Mouse (Mus musculus): ENCODE measurements at regions not wholly inside any gene's neighbourhood (a gene's known extent, or its start where the extent isn't known, plus 50 kb on each side); places are given as distances from the start of the nearest gene placed in this dataset.

DNA sequence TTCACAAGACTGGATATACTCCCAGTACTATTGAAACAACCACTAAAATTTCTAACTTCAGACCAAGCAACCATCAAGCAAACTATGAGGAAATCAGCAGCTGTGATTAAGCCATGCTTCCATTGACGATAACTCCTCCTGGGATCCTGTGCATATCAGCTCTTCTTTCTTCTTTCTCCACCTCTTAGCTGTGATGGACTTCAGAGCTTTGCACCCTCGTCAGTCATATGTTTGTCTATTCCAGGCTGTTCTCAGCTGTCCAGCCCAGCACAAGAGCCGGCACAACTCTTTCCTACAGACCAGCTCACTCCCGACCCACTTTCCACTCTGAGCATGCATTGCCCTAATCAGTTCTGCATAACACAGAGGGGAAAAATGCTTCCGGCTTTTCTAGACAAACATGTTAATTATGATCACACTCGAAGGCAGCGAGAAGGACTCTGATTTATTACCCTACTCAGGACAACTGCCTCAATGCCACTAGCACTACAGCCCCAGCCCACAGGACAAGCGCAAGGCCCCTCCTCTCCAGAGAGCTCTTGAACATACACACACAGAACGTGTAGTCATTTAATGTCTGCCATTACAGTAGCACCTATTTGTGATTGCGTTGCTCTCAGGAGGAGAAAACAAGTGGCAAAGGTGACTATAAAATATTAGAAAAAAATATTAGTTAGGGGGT lies 190.4 kb upstream of the Pou3f3 start:
- Histone ChIP-seq H3K27ac (ENCODE audit: insufficient read depth, low read length) (no peak overlapping the region), H3K4me3 (ENCODE audit: insufficient read depth, low read length) (no peak overlapping the region), H3K4me1 (ENCODE audit: control insufficient read depth, insufficient read depth, low read length) (no peaks in the 10 kb centered on the region)
- TF ChIP-seq CTCF (IDR thresholded peaks at IDR 0.05; ENCODE audit: borderline replicate concordance, insufficient read depth, low read length) (no peak), POLR2A (IDR thresholded peaks at IDR 0.05; ENCODE audit: low read depth, low read length) (no peak)

DNA sequence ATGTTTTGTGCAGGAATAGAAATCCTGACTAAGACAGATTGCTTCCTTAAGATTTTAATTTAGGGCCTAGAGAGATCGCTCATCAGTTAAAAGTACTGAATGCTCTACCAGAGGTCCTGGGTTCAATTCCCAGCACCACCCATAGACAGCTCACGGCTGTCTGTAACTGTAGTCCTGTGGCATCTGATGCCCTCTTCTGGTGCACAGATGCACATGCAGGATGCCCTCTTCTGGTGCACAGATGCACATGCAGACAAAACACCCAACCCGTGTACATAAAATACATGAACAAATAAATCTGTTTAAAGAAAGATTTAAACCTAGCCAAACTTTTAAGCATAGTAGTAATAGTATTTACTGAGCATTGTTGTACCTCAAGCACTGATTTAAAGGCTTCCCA lies 181.2 kb upstream of the Pou3f3 start:
- no peak overlapping the region for H3K4me3 ChIP-seq (ENCODE audit: insufficient read depth, low read length)
- H3K27ac ChIP-seq (ENCODE audit: insufficient read depth, low read length) = no peak overlapping the region
- TF ChIP-seq CTCF (IDR thresholded peaks at IDR 0.05; ENCODE audit: borderline replicate concordance, insufficient read depth, low read length) (peak; percentile 25; the same call in 1 of the 2 replicates), POLR2A (IDR thresholded peaks at IDR 0.05; ENCODE audit: low read depth, low read length) (no peak)
- no peaks in the 10 kb centered on the region for H3K4me1 ChIP-seq (ENCODE audit: control insufficient read depth, insufficient read depth, low read length)

DNA sequence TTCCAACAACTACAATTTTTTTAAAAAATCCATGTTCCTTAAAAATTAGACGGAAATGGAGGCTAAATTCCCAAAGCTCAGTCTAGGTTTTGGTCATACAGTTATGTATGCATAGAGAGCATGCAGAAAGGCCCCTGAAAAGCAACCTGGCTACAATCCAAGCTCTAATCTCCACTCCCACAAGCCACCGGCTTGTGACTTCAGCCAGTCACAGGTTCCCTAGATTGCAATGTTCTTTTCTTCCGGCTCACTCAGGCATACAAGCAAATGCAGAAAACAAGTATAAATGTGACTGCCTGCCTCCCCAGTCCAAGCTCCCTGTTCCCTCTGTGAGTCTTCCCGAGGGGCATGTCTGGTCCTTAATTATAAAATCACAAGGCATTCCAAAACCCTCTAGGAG lies 171.2 kb upstream of the Pou3f3 start:
- Histone ChIP-seq H3K4me3 (ENCODE audit: insufficient read depth, low read length) (no peak overlapping the region), H3K4me1 (ENCODE audit: control insufficient read depth, insufficient read depth, low read length) (no peaks in the 10 kb centered on the region), H3K27ac (ENCODE audit: insufficient read depth, low read length) (no peak overlapping the region)
- TF ChIP-seq CTCF (IDR thresholded peaks at IDR 0.05; ENCODE audit: borderline replicate concordance, insufficient read depth, low read length) (no peak), POLR2A (IDR thresholded peaks at IDR 0.05; ENCODE audit: low read depth, low read length) (no peak)

DNA sequence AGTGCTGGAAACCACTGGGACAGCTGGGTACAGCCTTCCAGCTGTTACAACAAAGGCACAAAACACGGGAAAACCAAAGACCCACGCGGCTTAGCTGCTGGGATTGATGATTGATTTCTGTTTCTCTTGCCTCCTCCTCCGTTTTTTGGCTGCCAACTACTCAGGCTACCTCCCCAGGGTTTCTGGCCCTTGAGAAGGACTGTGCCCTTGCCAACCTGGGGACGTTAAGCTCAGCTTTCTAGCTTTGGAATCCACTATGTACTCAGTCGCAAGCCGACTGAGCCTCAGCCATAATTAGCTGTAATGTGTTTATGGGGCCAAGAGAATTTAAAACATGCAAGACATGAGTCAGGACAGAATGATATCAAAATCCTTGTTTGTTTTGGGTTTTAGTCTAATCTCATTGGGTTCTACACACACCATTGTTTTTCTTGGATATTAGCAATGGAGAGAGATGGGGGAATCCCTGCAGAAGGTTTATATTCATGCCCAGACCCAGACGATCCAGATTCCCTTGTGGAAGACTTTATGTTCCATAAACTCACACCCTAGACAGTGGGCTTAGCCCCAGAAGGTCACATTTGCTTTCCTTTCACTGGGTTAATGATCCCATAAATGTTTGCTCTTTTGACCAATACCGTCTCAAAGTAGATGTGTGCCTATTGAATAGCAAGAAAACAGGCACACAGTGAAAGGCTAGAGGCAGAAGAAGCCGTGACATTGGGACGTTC lies 167.7 kb upstream of the Pou3f3 start:
- Histone ChIP-seq H3K4me1 (ENCODE audit: control insufficient read depth, insufficient read depth, low read length) (no peaks in the 10 kb centered on the region), H3K27ac (ENCODE audit: insufficient read depth, low read length) (no peak overlapping the region; the same call in 1 of the 2 replicates), H3K4me3 (ENCODE audit: insufficient read depth, low read length) (no peak overlapping the region)
- TF ChIP-seq CTCF (IDR thresholded peaks at IDR 0.05; ENCODE audit: borderline replicate concordance, insufficient read depth, low read length) (no peak), POLR2A (IDR thresholded peaks at IDR 0.05; ENCODE audit: low read depth, low read length) (no peak)

DNA sequence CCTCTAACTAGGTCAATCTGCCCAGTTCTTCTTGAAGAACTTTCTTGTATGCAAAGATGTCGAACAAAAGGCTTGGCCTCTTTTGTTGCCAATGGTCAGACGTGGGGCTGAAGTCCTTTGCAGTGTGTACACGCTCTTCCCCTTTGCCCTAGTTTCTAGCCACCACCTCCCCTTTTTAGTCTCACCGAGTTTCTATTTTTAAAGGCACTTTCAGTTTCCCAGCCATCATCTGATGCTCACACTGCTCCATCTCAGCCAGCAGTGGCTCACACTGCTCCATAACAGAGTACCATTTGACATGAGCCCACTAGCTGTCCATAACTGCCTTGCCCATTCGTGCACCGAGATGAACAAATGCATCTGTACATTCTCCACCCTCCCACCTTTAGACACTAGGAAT lies 162.7 kb upstream of the Pou3f3 start:
- Histone ChIP-seq H3K27ac (ENCODE audit: insufficient read depth, low read length) (no peak overlapping the region), H3K4me1 (ENCODE audit: control insufficient read depth, insufficient read depth, low read length) (no peaks in the 10 kb centered on the region), H3K4me3 (ENCODE audit: insufficient read depth, low read length) (no peak overlapping the region)
- TF ChIP-seq POLR2A (IDR thresholded peaks at IDR 0.05; ENCODE audit: low read depth, low read length) (no peak), CTCF (IDR thresholded peaks at IDR 0.05; ENCODE audit: borderline replicate concordance, insufficient read depth, low read length) (no peak)

DNA sequence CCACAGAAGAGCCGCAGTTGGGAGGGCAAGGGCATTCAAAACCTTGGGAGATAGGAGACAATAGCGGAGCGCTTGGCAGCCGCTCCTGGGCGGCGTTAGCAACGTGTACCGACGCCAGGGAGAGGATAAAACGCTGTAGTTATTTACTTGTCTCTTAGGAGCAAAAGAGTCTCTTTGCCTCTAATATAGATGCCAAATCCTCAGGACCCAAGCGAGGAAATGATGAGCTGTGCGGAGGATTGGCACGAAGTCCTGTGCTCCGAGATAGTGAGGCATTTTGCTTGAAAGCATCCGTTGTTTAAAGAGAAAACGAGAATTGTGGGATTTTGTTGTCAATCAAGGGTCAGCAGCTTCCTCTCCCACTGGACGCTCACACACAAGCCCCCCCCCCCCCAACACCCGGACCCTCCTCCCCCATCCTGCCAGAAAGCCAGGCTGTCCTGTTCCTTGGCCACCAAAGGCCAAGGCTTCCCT lies 156.5 kb upstream of the Pou3f3 start:
- no peak for TF ChIP-seq CTCF (IDR thresholded peaks at IDR 0.05; ENCODE audit: borderline replicate concordance, insufficient read depth, low read length)
- no peak for TF ChIP-seq POLR2A (IDR thresholded peaks at IDR 0.05; ENCODE audit: low read depth, low read length)
- no peak overlapping the region for H3K4me3 ChIP-seq (ENCODE audit: insufficient read depth, low read length)
- H3K27ac ChIP-seq (ENCODE audit: insufficient read depth, low read length) = no peak overlapping the region

DNA sequence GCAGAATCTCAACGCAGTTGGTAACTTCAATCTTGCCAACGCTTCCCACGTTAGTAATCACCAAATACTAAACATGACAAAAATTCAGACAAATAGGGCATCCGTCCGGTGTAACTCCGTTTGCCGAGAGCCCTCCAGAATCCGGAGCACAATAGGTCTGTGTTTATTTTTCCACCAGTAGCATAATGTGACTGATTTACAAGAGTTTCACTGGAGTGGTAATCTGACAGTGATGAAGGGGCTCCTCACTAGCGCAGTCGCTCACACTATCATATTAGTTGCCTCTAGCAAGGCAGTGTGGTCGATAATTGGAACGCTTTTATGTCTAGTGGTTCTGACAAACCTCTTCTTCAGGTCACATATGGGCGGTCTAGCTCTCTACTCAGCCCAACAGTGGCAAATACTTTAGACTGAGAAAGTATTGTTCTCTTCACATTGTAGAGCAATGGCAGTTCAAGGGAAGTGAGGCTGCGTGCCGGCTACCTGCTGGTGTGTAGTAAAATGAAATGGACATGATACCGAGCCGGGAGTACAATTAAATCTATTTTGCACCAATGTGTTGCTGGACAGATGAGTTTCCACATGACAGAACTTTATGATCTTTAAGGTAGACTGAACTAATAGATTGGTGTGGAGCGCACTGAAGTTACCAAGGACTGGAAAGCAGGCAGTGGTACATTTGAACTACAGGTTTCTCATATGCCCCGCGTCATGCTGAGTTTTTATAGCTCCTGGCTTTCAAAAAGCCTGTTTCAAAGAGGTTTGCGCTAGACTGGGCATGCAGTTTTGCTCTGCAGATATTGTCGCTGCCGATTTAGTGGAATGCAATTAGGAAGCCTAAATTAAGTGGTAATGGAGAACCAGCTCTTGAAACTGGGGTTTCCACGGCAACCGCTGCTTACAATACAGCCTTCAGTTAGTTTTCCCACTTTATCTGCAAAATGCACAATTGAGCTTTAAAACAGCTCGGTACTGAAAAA lies 155.7 kb upstream of the Pou3f3 start:
- Histone ChIP-seq H3K4me3 (ENCODE audit: insufficient read depth, low read length) (no peak overlapping the region), H3K4me1 (ENCODE audit: control insufficient read depth, insufficient read depth, low read length) (no peaks in the 10 kb centered on the region), H3K27ac (ENCODE audit: insufficient read depth, low read length) (no peak overlapping the region)
- TF ChIP-seq POLR2A (IDR thresholded peaks at IDR 0.05; ENCODE audit: low read depth, low read length) (no peak), CTCF (IDR thresholded peaks at IDR 0.05; ENCODE audit: borderline replicate concordance, insufficient read depth, low read length) (no peak)

More for the DNA sequence above, 156.5 kb upstream of the Pou3f3 start:
- H3K4me1 ChIP-seq (ENCODE audit: control insufficient read depth, insufficient read depth, low read length) = no peaks in the 10 kb centered on the region

DNA sequence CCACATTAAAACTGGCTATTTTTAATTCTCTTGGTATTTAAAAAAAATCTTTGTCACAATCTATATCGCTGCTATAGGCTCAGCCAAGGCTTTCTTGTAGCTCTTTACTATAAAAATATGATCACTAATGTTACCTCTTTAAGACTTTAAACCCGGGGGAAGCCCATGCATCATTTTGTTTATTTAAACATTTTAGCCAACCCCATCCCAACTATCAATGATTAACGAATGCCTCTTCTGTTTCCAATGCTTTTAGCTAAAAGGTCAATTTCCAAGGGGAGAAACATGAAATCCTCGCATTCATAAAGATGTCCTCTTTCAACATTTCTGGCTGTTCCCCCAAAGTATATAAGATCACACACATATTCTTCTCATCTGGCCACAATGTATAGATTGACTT lies 153.6 kb upstream of the Pou3f3 start:
- no peaks in the 10 kb centered on the region for H3K4me1 ChIP-seq (ENCODE audit: control insufficient read depth, insufficient read depth, low read length)
- H3K4me3 ChIP-seq (ENCODE audit: insufficient read depth, low read length) = no peak overlapping the region
- no peak for TF ChIP-seq CTCF (IDR thresholded peaks at IDR 0.05; ENCODE audit: borderline replicate concordance, insufficient read depth, low read length)
- TF ChIP-seq POLR2A (IDR thresholded peaks at IDR 0.05; ENCODE audit: low read depth, low read length) = no peak
- H3K27ac ChIP-seq (ENCODE audit: insufficient read depth, low read length) = no peak overlapping the region

DNA sequence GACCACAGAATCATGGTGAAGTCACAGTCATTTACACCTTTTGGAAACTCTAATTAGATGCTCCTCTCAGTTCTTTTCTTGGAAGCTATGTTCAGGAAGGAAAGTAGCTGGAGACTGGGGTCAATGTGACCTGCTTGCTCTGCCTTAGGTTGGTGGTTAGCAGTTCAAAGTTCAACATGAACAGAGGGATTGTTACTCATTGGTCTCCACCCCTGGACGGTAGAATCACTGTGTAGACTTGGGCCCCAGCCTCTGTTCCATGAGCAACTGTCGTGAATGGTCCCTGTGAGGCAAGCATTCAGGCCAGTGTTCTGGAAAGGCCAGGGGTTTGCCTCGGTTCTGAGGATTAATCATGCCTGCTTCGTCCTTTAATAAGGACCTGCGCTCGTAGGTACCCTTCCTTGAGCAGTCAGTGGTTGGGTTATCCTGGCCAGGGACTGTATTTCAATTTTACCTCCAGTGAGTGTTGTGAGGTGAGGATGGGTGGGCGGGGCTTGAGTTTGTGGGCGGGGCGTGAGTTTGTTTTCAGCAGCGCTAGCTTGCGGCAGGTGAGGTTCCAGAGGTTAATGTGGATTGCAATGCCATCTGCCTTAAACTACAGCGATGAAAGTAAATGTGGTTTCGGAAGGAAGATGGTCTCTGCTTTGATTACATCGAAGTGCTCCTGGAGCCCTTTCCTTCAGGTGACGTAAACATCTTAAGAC lies 152.6 kb upstream of the Pou3f3 start:
- TF ChIP-seq POLR2A (IDR thresholded peaks at IDR 0.05; ENCODE audit: low read depth, low read length) (no peak), CTCF (IDR thresholded peaks at IDR 0.05; ENCODE audit: borderline replicate concordance, insufficient read depth, low read length) (no peak)
- Histone ChIP-seq H3K27ac (ENCODE audit: insufficient read depth, low read length) (no peak overlapping the region), H3K4me1 (ENCODE audit: control insufficient read depth, insufficient read depth, low read length) (no peaks in the 10 kb centered on the region), H3K4me3 (ENCODE audit: insufficient read depth, low read length) (no peak overlapping the region)
